ENCODE assay signal across 10 mouse cellular contexts in the genomic region with DNA sequence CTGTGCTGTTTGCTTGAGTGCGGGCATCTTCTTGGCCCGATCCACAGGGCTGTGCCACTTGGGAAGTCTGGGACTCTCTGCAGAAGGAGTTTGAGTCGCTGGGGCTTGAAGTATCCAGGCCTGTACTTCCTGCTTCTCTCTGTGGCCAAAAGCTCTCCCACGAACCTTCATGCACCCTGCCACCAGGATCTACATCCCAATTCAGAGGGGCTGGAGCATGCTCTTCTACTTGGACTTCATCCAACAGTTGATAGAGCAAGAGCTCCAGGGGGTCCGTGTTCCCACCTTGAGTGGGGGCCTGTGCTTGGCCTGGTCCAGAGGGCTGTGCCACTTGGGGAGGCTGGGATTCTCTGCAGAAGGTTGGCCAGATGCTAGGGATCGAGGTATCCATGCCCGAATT. TPM values are rescaled to one million over a fixed set of nuclear protein-coding genes. Genes with fewer than 3 reads are reported as not detected.
DNase-seq lines count a peak whose midpoint lies in the region; ATAC-seq and TF ChIP-seq lines count a peak whose summit lies in the region.
"Not testable (repeated sequence)": the region's sequence is repeated elsewhere in the genome, so short reads cannot be mapped to it uniquely, and the experiment has no call there.
"Had no signal": no experiment of that assay in that cellular context is flagged by ENCODE, and none has a peak within 500 bp of the region (broad histone marks: within the 10 kb centered on the region; RNA-seq: fewer than 3 reads in every experiment).

No protein-coding gene starts in this region.

- ATAC-seq in forebrain, embryonic 16.5 days = peak; percentile 41
- ATAC-seq in heart, embryonic 14.5 days (ENCODE audit: insufficient number of reproducible peaks, insufficient read depth, low FRiP score, low read depth) = peak; percentile 49
- peak; percentile 29 for ATAC-seq in intestine, postnatal 0 days
- ATAC-seq in liver, embryonic 11.5 days (replicated peaks; ENCODE audit: low FRiP score) = peak; percentile 21; the same call in 1 of the 2 replicates
- ATAC-seq in midbrain, embryonic 12.5 days (ENCODE audit: low FRiP score, low read depth) = peak; percentile 24

- not testable (repeated sequence) for H3K9ac ChIP-seq in forebrain, embryonic 16.5 days (replicated peaks; ENCODE audit: low read depth, low read length); heart, embryonic 14.5 days (ENCODE audit: low read length); intestine, postnatal 0 days (ENCODE audit: low read depth, low read length); liver, embryonic 11.5 days (ENCODE audit: low read depth, low read length); midbrain, embryonic 12.5 days (replicated peaks)

- 85% methylated on average over 4 of the region's 7 CpGs for WGBS in forebrain, embryonic 16.5 days
- 76% methylated on average over 5 of the region's 7 CpGs for WGBS in heart, embryonic 14.5 days
- 83% methylated on average over 5 of the region's 7 CpGs for WGBS in intestine, postnatal 0 days
- 78% methylated on average over 5 of the region's 7 CpGs for WGBS in liver, embryonic 11.5 days
- 84% methylated on average over 5 of the region's 7 CpGs for WGBS in midbrain, embryonic 12.5 days

- peaks cover 10% of the 10 kb centered on the region for H3K9me3 ChIP-seq in forebrain, embryonic 16.5 days (ENCODE audit: control insufficient read depth, low read length)
- H3K9me3 ChIP-seq in heart, embryonic 14.5 days (ENCODE audit: control insufficient read depth, low read length) = peaks cover 14% of the 10 kb centered on the region
- peaks cover 11% of the 10 kb centered on the region for H3K9me3 ChIP-seq in intestine, postnatal 0 days (ENCODE audit: control insufficient read depth)
- H3K9me3 ChIP-seq in liver, embryonic 11.5 days (ENCODE audit: control insufficient read depth, low read length) = not testable (repeated sequence)
- peaks cover 18% of the 10 kb centered on the region for H3K9me3 ChIP-seq in midbrain, embryonic 12.5 days

- not testable (repeated sequence) for H3K4me1 ChIP-seq in forebrain, embryonic 16.5 days (replicated peaks; ENCODE audit: control insufficient read depth, insufficient read depth, low read length); heart, embryonic 14.5 days (ENCODE audit: control insufficient read depth in 2 of 2, insufficient read depth in 2 of 2, low read length in 2 of 2); intestine, postnatal 0 days (replicated peaks; ENCODE audit: control insufficient read depth, insufficient read depth, low read length); liver, embryonic 11.5 days (replicated peaks; ENCODE audit: control insufficient read depth, insufficient read depth, low read length); midbrain, embryonic 12.5 days

- not testable (repeated sequence) for H3K27ac ChIP-seq in forebrain, embryonic 16.5 days (ENCODE audit: low read length); heart, embryonic 14.5 days (replicated peaks in 1 of 2; ENCODE audit: control insufficient read depth in 1 of 2, insufficient read depth in 1 of 2, low read depth in 2 of 2, low read length in 2 of 2); intestine, postnatal 0 days (ENCODE audit: low read depth, low read length); liver, embryonic 11.5 days (ENCODE audit: low read depth, low read length); midbrain, embryonic 12.5 days (replicated peaks)

- not testable (repeated sequence) for H3K36me3 ChIP-seq in forebrain, embryonic 16.5 days (ENCODE audit: control insufficient read depth, insufficient read depth); heart, embryonic 14.5 days (ENCODE audit: control insufficient read depth, insufficient read depth, low read length); intestine, postnatal 0 days (ENCODE audit: control insufficient read depth, insufficient read depth); liver, embryonic 11.5 days (ENCODE audit: control insufficient read depth, insufficient read depth, low read length); midbrain, embryonic 12.5 days

- not testable (repeated sequence) for H3K4me3 ChIP-seq in forebrain, embryonic 16.5 days (replicated peaks; ENCODE audit: low read length); heart, embryonic 14.5 days (ENCODE audit: control insufficient read depth in 1 of 2, insufficient read depth in 1 of 2, low read depth in 1 of 2, low read length in 2 of 2); intestine, postnatal 0 days (ENCODE audit: low read depth, low read length); liver, embryonic 11.5 days (ENCODE audit: low read depth, low read length); midbrain, embryonic 12.5 days

- not testable (repeated sequence) for TF ChIP-seq CTCF in intestine, postnatal 0 days (IDR thresholded peaks at IDR 0.05; ENCODE audit: low read depth)

- not testable (repeated sequence) for H3K4me2 ChIP-seq in forebrain, embryonic 16.5 days (ENCODE audit: low read length); heart, embryonic 14.5 days (ENCODE audit: low read length); intestine, postnatal 0 days (replicated peaks; ENCODE audit: low read depth); liver, embryonic 11.5 days; midbrain, embryonic 12.5 days (replicated peaks)

- not testable (repeated sequence) for H3K27me3 ChIP-seq in forebrain, embryonic 16.5 days (replicated peaks; ENCODE audit: control insufficient read depth, insufficient read depth, low read length); heart, embryonic 14.5 days (ENCODE audit: control insufficient read depth, insufficient read depth, low read length); intestine, postnatal 0 days (replicated peaks; ENCODE audit: control insufficient read depth, insufficient read depth, low read length); liver, embryonic 11.5 days (replicated peaks; ENCODE audit: control insufficient read depth, insufficient read depth, low read length); midbrain, embryonic 12.5 days

- peak; percentile 44 for DNase-seq in cerebellum, adult 11-12 months
- not testable (repeated sequence) for DNase-seq in liver, embryonic 11.5 days (ENCODE audit: low spot score)
- peak; percentile 27 for DNase-seq in spleen, adult 12 weeks (ENCODE audit: low spot score)
- peak; percentile 80 for DNase-seq in urinary bladder, postnatal 10 days (ENCODE audit: low spot score)

RNA-seq across cellular contexts. Expression of a gene that starts 1.4 kb away (rescaled TPM):
- polyA plus RNA-seq in forebrain, embryonic 16.5 days (2015; fragmentation: Nextera tagmentation; extraction: Ambion mirVana) = not detected in 2 replicates
- not detected in 2 replicates for polyA plus RNA-seq in heart, embryonic 14.5 days (2014; fragmentation: Nextera tagmentation; extraction: Ambion mirVana)
- polyA plus RNA-seq in intestine, postnatal 0 days (2015; fragmentation: Nextera tagmentation; extraction: Ambion mirVana) = not detected in 2 replicates
- not detected in 2 replicates for polyA plus RNA-seq in liver, embryonic 11.5 days (2014; fragmentation: Nextera tagmentation; extraction: Ambion mirVana)
- polyA plus RNA-seq in midbrain, embryonic 12.5 days (2016; fragmentation: Nextera tagmentation; extraction: Ambion mirVana) = not detected in 2 replicates
- polyA plus RNA-seq: G1E; limb, embryonic 11.5 days had no signal

RNA-seq across cellular contexts. Expression of a gene that starts 5.4 kb away (rescaled TPM):
- not detected in 2 replicates for polyA plus RNA-seq in forebrain, embryonic 16.5 days (2015; fragmentation: Nextera tagmentation; extraction: Ambion mirVana)
- polyA plus RNA-seq in heart, embryonic 14.5 days (2014; fragmentation: Nextera tagmentation; extraction: Ambion mirVana) = not detected in 2 replicates
- polyA plus RNA-seq in intestine, postnatal 0 days (2015; fragmentation: Nextera tagmentation; extraction: Ambion mirVana) = not detected in 2 replicates
- polyA plus RNA-seq in liver, embryonic 11.5 days (2014; fragmentation: Nextera tagmentation; extraction: Ambion mirVana) = not detected in 2 replicates
- polyA plus RNA-seq in midbrain, embryonic 12.5 days (2016; fragmentation: Nextera tagmentation; extraction: Ambion mirVana) = not detected in 2 replicates
- polyA plus RNA-seq: G1E; limb, embryonic 11.5 days had no signal

RNA-seq across cellular contexts. Expression of a gene that starts 6.4 kb away (rescaled TPM):
- polyA plus RNA-seq in forebrain, embryonic 16.5 days (2015; fragmentation: Nextera tagmentation; extraction: Ambion mirVana) = not detected in 2 replicates
- polyA plus RNA-seq in heart, embryonic 14.5 days (2014; fragmentation: Nextera tagmentation; extraction: Ambion mirVana) = not detected in 2 replicates
- polyA plus RNA-seq in intestine, postnatal 0 days (2015; fragmentation: Nextera tagmentation; extraction: Ambion mirVana) = not detected in 2 replicates
- polyA plus RNA-seq in liver, embryonic 11.5 days (2014; fragmentation: Nextera tagmentation; extraction: Ambion mirVana) = not detected in 2 replicates
- polyA plus RNA-seq in midbrain, embryonic 12.5 days (2016; fragmentation: Nextera tagmentation; extraction: Ambion mirVana) = not detected in 2 replicates
- polyA plus RNA-seq: G1E; limb, embryonic 11.5 days had no signal

RNA-seq across cellular contexts. Expression of a gene that starts 24.2 kb away (rescaled TPM):
- polyA plus RNA-seq in forebrain, embryonic 16.5 days (2015; fragmentation: Nextera tagmentation; extraction: Ambion mirVana) = 71.7 and 89.2 TPM in 2 replicates
- 37.3 and 39.3 TPM in 2 replicates for polyA plus RNA-seq in heart, embryonic 14.5 days (2014; fragmentation: Nextera tagmentation; extraction: Ambion mirVana)
- 91.7 and 96.3 TPM in 2 replicates for polyA plus RNA-seq in intestine, postnatal 0 days (2015; fragmentation: Nextera tagmentation; extraction: Ambion mirVana)
- 37.1 and 37.6 TPM in 2 replicates for polyA plus RNA-seq in liver, embryonic 11.5 days (2014; fragmentation: Nextera tagmentation; extraction: Ambion mirVana)
- polyA plus RNA-seq in midbrain, embryonic 12.5 days (2016; fragmentation: Nextera tagmentation; extraction: Ambion mirVana) = 64.8 and 66.5 TPM in 2 replicates
